Mouse (Mus musculus) intestine, postnatal 0 days (tissue): ENCODE data around the gene Ambra1. TPM values are rescaled to one million over a fixed set of nuclear protein-coding genes. Genes with fewer than 3 reads are reported as not detected.
A peak's percentile ranks its signal among the peaks of the same experiment; 100 is the strongest.

Experiments
- ATAC-seq: fragments of 200-750 bp; cut with Nextera tagmentation; 2 replicates; pipeline ENCODE4 v1.8.0; 2017; ENCODE audit warnings: mild to moderate bottlenecking, moderate TSS enrichment, moderate library complexity
- H3K27ac ChIP-seq: fragments of 300-500 bp; sonication (generic); 2 replicates; pipeline ENCODE4 v1.5.1; 2014; ENCODE audit warnings: mild to moderate bottlenecking, low read depth, low read length, moderate library complexity
- H3K27me3 ChIP-seq: fragments of 300-500 bp; sonication (generic); replicated peaks from 2 replicates; pipeline ENCODE4 v1.6.1; 2014; ENCODE audit warnings: low read length, mixed read lengths; ENCODE audit not compliant: control insufficient read depth, insufficient read depth
- H3K36me3 ChIP-seq: fragments of 300-500 bp; sonication (generic); 2 replicates; pipeline ENCODE4 v1.6.1; 2014; ENCODE audit warnings: mild to moderate bottlenecking, moderate library complexity; ENCODE audit not compliant: control insufficient read depth, insufficient read depth
- H3K4me1 ChIP-seq: fragments of 300-500 bp; sonication (generic); replicated peaks from 2 replicates; pipeline ENCODE4 v1.6.1; 2014; ENCODE audit warnings: antibody characterized with exemption, low read length, mixed read lengths; ENCODE audit not compliant: control insufficient read depth, insufficient read depth
- H3K4me2 ChIP-seq: fragments of 300-500 bp; sonication (generic); replicated peaks from 2 replicates; pipeline ENCODE4 v1.6.1; 2014; ENCODE audit warnings: low read depth, mild to moderate bottlenecking, moderate library complexity
- H3K4me3 ChIP-seq: fragments of 300-500 bp; sonication (generic); 2 replicates; pipeline ENCODE4 v1.5.1; 2014; ENCODE audit warnings: low read depth, low read length
- H3K9ac ChIP-seq: fragments of 300-500 bp; sonication (generic); 2 replicates; pipeline ENCODE4 v1.6.1; 2014; ENCODE audit warnings: mild to moderate bottlenecking, low read depth, low read length
- H3K9me3 ChIP-seq: fragments of 300-500 bp; sonication (generic); 2 replicates; pipeline ENCODE4 v1.6.1; 2016; ENCODE audit warnings: mixed run types; ENCODE audit not compliant: control insufficient read depth
- CTCF ChIP-seq: sonication (generic); IDR thresholded peaks from 2 replicates; pipeline ENCODE4 v1.5.1; 2016; ENCODE audit warnings: low read depth, mild to moderate bottlenecking, control low read depth, antibody characterized with exemption, moderate library complexity
- WGBS: fragments of 180-500 bp; shearing (Covaris S2); extraction: QIAGEN DNeasy Blood & Tissue Kit; methylation state at CpG from one replicate; pipeline ENCODE4 v1.1.7; 2014; 5-methylcytosine and 5-hydroxymethylcytosine counted together
- polyA plus RNA-seq: library from polyadenylated mRNA; unstranded; fragments of >200 nt; fragmentation: Nextera tagmentation; extraction: Ambion mirVana; gene quantifications from 2 replicates; pipeline ENCODE4 v1.2.1, GENCODE M21; 2015

Ambra1 gene
- polyA plus RNA-seq, 1 experiment from 2014 or later, result 5.5 TPM

GRCm38 (mm10) chr2:91699225-91699624 is 30.7 kb upstream of the Ambra1 start:
- Histone ChIP-seq H3K27ac (no peak overlapping the region), H3K9ac (no peak overlapping the region), H3K4me1 (peaks cover 5% of the 10 kb centered on the region; the same call in 1 of the 2 replicates), H3K36me3 (peaks cover 9% of the 10 kb centered on the region), H3K4me2 (no peak overlapping the region), H3K27me3 (no peaks in the 10 kb centered on the region), H3K4me3 (no peak overlapping the region), H3K9me3 (no peaks in the 10 kb centered on the region)
- WGBS, result 72% methylated on average over 1 of the region's 1 CpGs
- TF ChIP-seq CTCF, result no peak
- ATAC-seq, result no peak

- Histone ChIP-seq H3K9me3 (no peaks in the 10 kb centered on the region), H3K4me3 (no peak overlapping the region), H3K9ac (no peak overlapping the region), H3K4me2 (no peak overlapping the region), H3K4me1 (0 out of 2 replicates have a peak, but pooled peaks cover 5% of the 10 kb centered on the region), H3K27ac (peak overlapping the region; percentile 64; the same call in 1 of the 2 replicates), H3K36me3 (no peaks in the 10 kb centered on the region), H3K27me3 (no peaks in the 10 kb centered on the region)
- no peak for ATAC-seq
- TF ChIP-seq CTCF, result no peak
- WGBS, result 51% methylated on average over 2 of the region's 2 CpGs
Measured at GRCm38 (mm10) chr2:91701366-91701765, 28.6 kb upstream of the Ambra1 start.

- no peak for ATAC-seq
- Histone ChIP-seq H3K36me3 (no peaks in the 10 kb centered on the region), H3K4me1 (0 out of 2 replicates have a peak, but pooled peaks cover 4% of the 10 kb centered on the region), H3K4me2 (no peak overlapping the region), H3K9me3 (no peaks in the 10 kb centered on the region), H3K9ac (no peak overlapping the region), H3K27me3 (no peaks in the 10 kb centered on the region), H3K27ac (no peak overlapping the region), H3K4me3 (no peak overlapping the region)
- 62% methylated on average over 6 of the region's 6 CpGs for WGBS
- no peak for TF ChIP-seq CTCF
Measured at GRCm38 (mm10) chr2:91705736-91706135, 24.2 kb upstream of the Ambra1 start.

- no peak for ATAC-seq
- Histone ChIP-seq H3K27ac (no peak overlapping the region), H3K27me3 (no peaks in the 10 kb centered on the region), H3K9ac (no peak overlapping the region), H3K4me2 (no peak overlapping the region), H3K9me3 (no peaks in the 10 kb centered on the region), H3K4me1 (0 out of 2 replicates have a peak, but pooled peaks cover 4% of the 10 kb centered on the region), H3K4me3 (no peak overlapping the region), H3K36me3 (no peaks in the 10 kb centered on the region)
- TF ChIP-seq CTCF, result no peak
Measured at GRCm38 (mm10) chr2:91706456-91706855, 23.5 kb upstream of the Ambra1 start.

GRCm38 (mm10) chr2:91708361-91708760 is 21.6 kb upstream of the Ambra1 start:
- Histone ChIP-seq H3K9ac (no peak overlapping the region), H3K36me3 (no peaks in the 10 kb centered on the region), H3K4me3 (no peak overlapping the region), H3K4me1 (0 out of 2 replicates have a peak, but pooled peaks cover 4% of the 10 kb centered on the region), H3K27me3 (no peaks in the 10 kb centered on the region), H3K9me3 (no peaks in the 10 kb centered on the region), H3K27ac (no peak overlapping the region), H3K4me2 (no peak overlapping the region)
- WGBS, result 89% methylated on average over 6 of the region's 6 CpGs
- no peak for ATAC-seq
- TF ChIP-seq CTCF, result no peak

GRCm38 (mm10) chr2:91710272-91711234 is 19.4 kb upstream of the Ambra1 start, which contains the start of the genes Atg13 and Harbi1:
Gene Atg13 (minus strand): TSS chr2:91710576.
Gene Harbi1 (plus strand): TSS chr2:91710852.
- no peaks in the 10 kb centered on the region for H3K27me3 ChIP-seq
- peak within 1 kb of the TSS; percentile 86 for H3K27ac ChIP-seq
- WGBS, result under 1% methylated on average over 66 of the region's 66 CpGs
- peak within 1 kb of the TSS; percentile 82 for H3K4me2 ChIP-seq
- ATAC-seq, result peak; percentile 98
- 0 out of 2 replicates have a peak, but pooled peaks have one; percentile 9 for TF ChIP-seq CTCF
- peak within 1 kb of the TSS; percentile 80 for H3K4me3 ChIP-seq
- peaks cover 4% of the 10 kb centered on the region; the same call in 1 of the 2 replicates for H3K36me3 ChIP-seq
- H3K9ac ChIP-seq, result peak within 1 kb of the TSS; percentile 84
- no peaks in the 10 kb centered on the region for H3K9me3 ChIP-seq
- 0 out of 2 replicates have a peak, but pooled peaks cover 4% of the 10 kb centered on the region for H3K4me1 ChIP-seq
